Mouse (Mus musculus): ENCODE measurements around the gene Osbpl10.

Gene Osbpl10

GRCm38 (mm10) chr9:115163031-115163430 is 184.7 kb downstream of the Osbpl10 start:
- DNase-seq (ENCODE audit: low spot score in 2 of 2) = peak in 1 of 2 experiments; percentile 26

GRCm38 (mm10) chr9:115163693-115164092 is 185.3 kb downstream of the Osbpl10 start:
- DNase-seq (ENCODE audit: low spot score in 2 of 2) = no peak

- no peak for DNase-seq (ENCODE audit: low spot score in 2 of 2)
Observed at GRCm38 (mm10) chr9:115164351-115164750, 186.0 kb downstream of the Osbpl10 start.

GRCm38 (mm10) chr9:115165996-115166395 is 187.6 kb downstream of the Osbpl10 start:
- DNase-seq (ENCODE audit: low spot score in 2 of 2) = no peak

- no peak for DNase-seq (ENCODE audit: low spot score in 2 of 2)
Observed at GRCm38 (mm10) chr9:115169591-115169990, 191.2 kb downstream of the Osbpl10 start.

- DNase-seq (ENCODE audit: low spot score in 2 of 2) = no peak
Observed at GRCm38 (mm10) chr9:115172096-115172495, 193.7 kb downstream of the Osbpl10 start.

GRCm38 (mm10) chr9:115179154-115179553 is 200.8 kb downstream of the Osbpl10 start:
- DNase-seq (ENCODE audit: low spot score in 2 of 2) = no peak

GRCm38 (mm10) chr9:115179935-115180334 is 201.6 kb downstream of the Osbpl10 start:
- DNase-seq (ENCODE audit: low spot score in 2 of 2) = peak in 1 of 2 experiments; percentile 24

- DNase-seq (ENCODE audit: low spot score in 2 of 2) = no peak
Observed at GRCm38 (mm10) chr9:115186402-115186801, 208.0 kb downstream of the Osbpl10 start.

GRCm38 (mm10) chr9:115190376-115190942 is 212.1 kb downstream of the Osbpl10 start:
- DNase-seq (ENCODE audit: low spot score in 2 of 2) = no peak

- no peak for DNase-seq (ENCODE audit: low spot score in 2 of 2)
Observed at GRCm38 (mm10) chr9:115192890-115193289, 214.5 kb downstream of the Osbpl10 start.

- DNase-seq (ENCODE audit: low spot score in 2 of 2) = no peak
Observed at GRCm38 (mm10) chr9:115197082-115197481, 218.7 kb downstream of the Osbpl10 start.

- DNase-seq (ENCODE audit: low spot score in 2 of 2) = no peak
Observed at GRCm38 (mm10) chr9:115200166-115200862, 221.9 kb downstream of the Osbpl10 start.

GRCm38 (mm10) chr9:115201264-115201663 is 222.9 kb downstream of the Osbpl10 start:
- DNase-seq (ENCODE audit: low spot score in 2 of 2) = no peak

- DNase-seq (ENCODE audit: low spot score in 2 of 2) = no peak
Observed at GRCm38 (mm10) chr9:115203136-115203535, 224.8 kb downstream of the Osbpl10 start.

- DNase-seq (ENCODE audit: low spot score in 2 of 2) = no peak
Observed at GRCm38 (mm10) chr9:115205491-115205890, 227.1 kb downstream of the Osbpl10 start.

- no peak for DNase-seq (ENCODE audit: low spot score in 2 of 2)
Observed at GRCm38 (mm10) chr9:115206219-115206618, 227.8 kb downstream of the Osbpl10 start.

GRCm38 (mm10) chr9:115209737-115210136 is 231.4 kb downstream of the Osbpl10 start:
- DNase-seq (ENCODE audit: low spot score in 2 of 2) = no peak

GRCm38 (mm10) chr9:115210535-115210934 is 232.2 kb downstream of the Osbpl10 start:
- DNase-seq (ENCODE audit: low spot score in 2 of 2) = peak in 1 of 2 experiments; percentile 61

GRCm38 (mm10) chr9:115213755-115214264 is 235.4 kb downstream of the Osbpl10 start:
- DNase-seq (ENCODE audit: low spot score in 2 of 2) = no peak

- no peak for DNase-seq (ENCODE audit: low spot score in 2 of 2)
Observed at GRCm38 (mm10) chr9:115214572-115215571, 236.5 kb downstream of the Osbpl10 start.
